Mouse (Mus musculus): ENCODE results near the gene Gm42688. TPM values are rescaled to one million over a fixed set of nuclear protein-coding genes. Genes with fewer than 3 reads are reported as not detected.

Gm42688 gene
- polyA plus RNA-seq, 1 experiment from 2014 or later: 1.1 TPM

DNA sequence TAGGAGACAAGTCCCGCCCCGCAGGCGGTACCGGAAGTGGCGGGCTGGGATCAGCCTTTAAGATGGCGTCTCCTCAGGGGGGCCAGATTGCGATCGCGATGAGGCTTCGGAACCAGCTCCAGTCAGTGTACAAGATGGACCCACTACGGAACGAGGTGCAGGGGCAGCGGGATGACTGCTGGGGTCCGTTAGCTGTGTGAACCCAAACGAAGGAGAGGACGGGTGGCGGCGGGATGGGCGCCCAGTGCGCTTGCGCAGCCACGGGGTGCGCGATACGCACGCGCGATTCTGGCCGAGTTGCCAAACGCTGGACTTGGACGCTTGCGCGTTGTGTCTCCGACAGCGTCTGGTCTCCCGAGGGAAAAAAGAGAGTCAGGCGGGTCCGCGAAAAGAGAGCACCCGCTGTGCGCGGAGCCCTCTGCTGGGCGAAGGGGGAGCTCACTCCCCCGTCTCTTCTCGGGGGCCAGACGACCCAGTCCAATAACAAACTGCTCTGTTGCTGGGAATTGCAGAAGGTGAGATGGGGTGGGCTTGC is 23.0 kb upstream of the Gm42688 start:
- Histone ChIP-seq H3K27me3 (ENCODE audit: control insufficient read depth, insufficient read depth, low read depth, low read length) (peaks cover 40% of the 10 kb centered on the region), H3K9ac (ENCODE audit: low read depth, low read length) (peak overlapping the region; percentile 92), H3K9me3 (replicated peaks; ENCODE audit: control insufficient read depth, low read length) (no peaks in the 10 kb centered on the region), H3K4me3 (ENCODE audit: low read depth, low read length) (peak overlapping the region; percentile 87), H3K4me1 (ENCODE audit: control insufficient read depth, low read depth, low read length) (peaks cover 11% of the 10 kb centered on the region), H3K36me3 (ENCODE audit: control insufficient read depth, insufficient read depth) (peaks cover 2% of the 10 kb centered on the region; the same call in 1 of the 2 replicates), H3K27ac (ENCODE audit: low read length) (peak overlapping the region; percentile 83), H3K4me2 (ENCODE audit: low read depth, low read length) (peak overlapping the region; percentile 98)
- under 1% methylated on average over 46 of the region's 46 CpGs for WGBS (ENCODE audit: insufficient replicate concordance)
- peak; percentile 92 for ATAC-seq (ENCODE audit: low read depth)

DNA sequence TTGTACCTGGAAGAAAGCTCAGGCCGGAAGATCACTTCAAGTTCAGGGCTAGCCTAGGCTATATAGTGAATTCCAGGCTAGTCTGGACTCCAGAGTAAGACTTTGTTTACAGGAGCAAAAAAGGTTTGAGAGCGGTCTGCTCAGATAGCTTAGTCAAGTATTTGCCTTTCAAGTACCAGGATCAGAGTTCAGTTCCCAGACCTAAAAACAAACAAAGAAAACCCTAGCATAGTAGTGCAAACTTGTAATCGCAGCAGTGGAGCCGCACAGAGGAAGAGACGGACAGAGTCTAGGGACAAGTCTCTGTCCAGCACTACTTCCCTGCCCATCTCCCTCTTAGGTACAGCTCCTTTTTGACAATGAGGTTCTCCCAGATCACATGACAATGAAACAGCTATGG is 21.2 kb upstream of the Gm42688 start:
- H3K4me2 ChIP-seq (ENCODE audit: low read depth, low read length): no peak overlapping the region

DNA sequence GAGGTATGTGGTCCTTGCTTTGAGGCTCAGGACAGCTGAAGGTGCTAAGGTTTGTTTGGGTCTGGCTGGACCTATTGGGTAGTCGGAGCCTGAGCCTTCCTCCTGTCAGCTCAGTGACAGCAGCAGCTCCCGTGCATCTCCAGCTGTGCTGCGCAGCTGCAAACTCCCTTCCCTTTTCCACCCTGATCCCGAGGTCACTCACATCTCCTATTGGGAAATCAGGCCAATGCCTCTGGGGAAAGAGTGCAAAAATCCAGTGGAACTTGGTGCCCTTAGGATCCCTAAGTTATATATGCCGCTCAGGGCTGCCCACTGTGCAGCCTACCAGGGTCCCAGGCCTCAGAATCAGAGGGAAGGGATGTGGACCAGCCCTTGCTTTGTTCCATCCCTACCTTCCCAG is 17.9 kb upstream of the Gm42688 start:
- Histone ChIP-seq H3K9ac (ENCODE audit: low read depth, low read length) (no peak overlapping the region), H3K36me3 (ENCODE audit: control insufficient read depth, insufficient read depth) (peaks cover 2% of the 10 kb centered on the region; the same call in 1 of the 2 replicates), H3K4me2 (ENCODE audit: low read depth, low read length) (no peak overlapping the region), H3K4me3 (ENCODE audit: low read depth, low read length) (no peak overlapping the region), H3K27me3 (ENCODE audit: control insufficient read depth, insufficient read depth, low read depth, low read length) (peaks cover 58% of the 10 kb centered on the region), H3K27ac (ENCODE audit: low read length) (no peak overlapping the region), H3K4me1 (ENCODE audit: control insufficient read depth, low read depth, low read length) (peaks cover 8% of the 10 kb centered on the region), H3K9me3 (replicated peaks; ENCODE audit: control insufficient read depth, low read length) (no peaks in the 10 kb centered on the region)
- WGBS (ENCODE audit: insufficient replicate concordance): 48% methylated on average over 5 of the region's 5 CpGs
- no peak for ATAC-seq (ENCODE audit: low read depth)

More for the DNA sequence above, 21.2 kb upstream of the Gm42688 start:
- Histone ChIP-seq H3K4me3 (ENCODE audit: low read depth, low read length) (no peak overlapping the region), H3K9me3 (replicated peaks; ENCODE audit: control insufficient read depth, low read length) (no peaks in the 10 kb centered on the region), H3K27me3 (ENCODE audit: control insufficient read depth, insufficient read depth, low read depth, low read length) (peaks cover 41% of the 10 kb centered on the region), H3K9ac (ENCODE audit: low read depth, low read length) (no peak overlapping the region), H3K4me1 (ENCODE audit: control insufficient read depth, low read depth, low read length) (peaks cover 11% of the 10 kb centered on the region), H3K36me3 (ENCODE audit: control insufficient read depth, insufficient read depth) (peaks cover 2% of the 10 kb centered on the region; the same call in 1 of the 2 replicates), H3K27ac (ENCODE audit: low read length) (no peak overlapping the region)
- no peak for ATAC-seq (ENCODE audit: low read depth)
- 75% methylated on average over 5 of the region's 5 CpGs for WGBS (ENCODE audit: insufficient replicate concordance)

DNA sequence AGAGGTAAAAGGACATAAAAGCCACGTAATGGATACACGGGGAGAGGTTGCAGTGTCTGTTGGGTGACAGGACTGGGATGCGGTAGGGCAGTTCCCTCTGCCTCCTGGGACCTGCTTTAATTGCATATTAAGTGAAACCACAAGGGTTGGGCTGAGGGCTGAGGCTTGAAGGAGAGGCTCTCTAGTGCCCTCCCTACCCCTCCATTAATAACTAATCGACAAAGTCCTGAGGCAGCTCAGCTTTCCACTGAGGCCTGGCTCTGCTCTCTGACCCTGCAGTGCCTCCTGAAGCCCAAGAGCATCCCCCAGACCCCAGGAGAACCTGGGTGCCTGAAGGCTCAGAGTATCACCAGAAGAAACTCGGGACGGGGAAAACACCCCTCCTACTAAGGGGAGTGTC is 16.9 kb upstream of the Gm42688 start:
- H3K4me1 ChIP-seq (ENCODE audit: control insufficient read depth, low read depth, low read length): no peaks in the 10 kb centered on the region; the same call in none of the 2 replicates
- H3K9ac ChIP-seq (ENCODE audit: low read depth, low read length): no peak overlapping the region
- 17% methylated on average over 6 of the region's 6 CpGs for WGBS (ENCODE audit: insufficient replicate concordance)
- H3K36me3 ChIP-seq (ENCODE audit: control insufficient read depth, insufficient read depth): peaks cover 2% of the 10 kb centered on the region; the same call in 1 of the 2 replicates
- ATAC-seq (ENCODE audit: low read depth): no peak
- no peak overlapping the region for H3K4me2 ChIP-seq (ENCODE audit: low read depth, low read length)
- peaks cover 66% of the 10 kb centered on the region for H3K27me3 ChIP-seq (ENCODE audit: control insufficient read depth, insufficient read depth, low read depth, low read length)
- no peaks in the 10 kb centered on the region for H3K9me3 ChIP-seq (replicated peaks; ENCODE audit: control insufficient read depth, low read length)
- no peak overlapping the region for H3K4me3 ChIP-seq (ENCODE audit: low read depth, low read length)
- H3K27ac ChIP-seq (ENCODE audit: low read length): no peak overlapping the region

DNA sequence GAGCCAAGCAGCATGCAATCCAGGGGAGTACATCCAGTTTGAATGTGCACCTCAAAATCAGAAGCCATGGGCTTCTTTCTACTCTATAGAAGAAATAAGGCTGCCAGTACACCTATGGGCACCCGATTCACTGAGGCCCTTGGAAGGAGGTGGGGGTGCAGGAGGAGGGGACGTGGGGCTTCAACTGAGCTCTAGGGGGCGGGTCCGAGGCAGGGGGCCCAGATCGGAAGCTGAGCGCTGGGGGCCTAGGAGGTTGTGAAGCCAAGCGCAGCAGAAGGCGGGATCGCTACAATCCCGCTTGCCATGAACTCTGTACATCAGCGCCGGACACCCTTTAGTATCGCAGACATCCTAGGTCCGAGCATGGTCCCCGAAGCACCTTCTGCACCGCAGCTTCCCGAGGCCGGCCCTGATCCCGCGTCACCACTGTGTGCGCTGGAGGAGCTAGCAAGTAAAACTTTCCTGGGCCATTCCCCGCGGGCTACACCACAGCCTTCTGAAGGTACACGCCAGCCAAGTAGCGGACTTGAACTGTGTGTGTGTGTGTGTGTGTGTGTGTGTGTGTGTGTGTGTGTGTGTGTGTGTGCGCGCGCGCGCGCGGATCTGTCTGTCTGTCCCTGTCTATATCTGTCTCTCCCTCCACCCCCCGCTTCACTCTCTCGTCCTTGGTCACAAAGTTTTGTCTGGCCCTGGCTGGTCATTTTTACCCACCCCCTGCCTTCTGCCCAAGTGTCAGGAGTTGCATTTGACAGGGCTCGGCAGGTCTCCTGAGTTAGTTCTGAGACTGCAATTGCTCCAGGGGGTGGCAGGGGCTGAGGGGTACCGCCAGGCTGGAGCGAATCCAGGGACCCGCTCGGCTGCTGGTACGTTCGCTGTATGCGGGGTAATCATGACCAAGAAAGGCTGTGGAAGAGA is 15.0 kb upstream of the Gm42688 start, which contains the start of gene Lbx2:
TSS of gene Lbx2 (plus strand) at position 247 of the 915 bp plus-strand sequence.
- H3K9me3 ChIP-seq (replicated peaks; ENCODE audit: control insufficient read depth, low read length): no peaks in the 10 kb centered on the region
- no peak within 1 kb of the TSS for H3K9ac ChIP-seq (ENCODE audit: low read depth, low read length)
- no peak within 1 kb of the TSS for H3K27ac ChIP-seq (ENCODE audit: low read length)
- ATAC-seq (ENCODE audit: low read depth): no peak
- no peaks in the 10 kb centered on the region; the same call in 1 of the 2 replicates for H3K4me1 ChIP-seq (ENCODE audit: control insufficient read depth, low read depth, low read length)
- H3K27me3 ChIP-seq (ENCODE audit: control insufficient read depth, insufficient read depth, low read depth, low read length): peaks cover 79% of the 10 kb centered on the region
- 0 out of 2 replicates have a peak within 1 kb of the TSS, but pooled peaks have one; percentile 10 for H3K4me3 ChIP-seq (ENCODE audit: low read depth, low read length)
- peaks cover 2% of the 10 kb centered on the region; the same call in 1 of the 2 replicates for H3K36me3 ChIP-seq (ENCODE audit: control insufficient read depth, insufficient read depth)
- peak within 1 kb of the TSS; percentile 28 for H3K4me2 ChIP-seq (ENCODE audit: low read depth, low read length)
- WGBS (ENCODE audit: insufficient replicate concordance): 4% methylated on average over 42 of the region's 42 CpGs

DNA sequence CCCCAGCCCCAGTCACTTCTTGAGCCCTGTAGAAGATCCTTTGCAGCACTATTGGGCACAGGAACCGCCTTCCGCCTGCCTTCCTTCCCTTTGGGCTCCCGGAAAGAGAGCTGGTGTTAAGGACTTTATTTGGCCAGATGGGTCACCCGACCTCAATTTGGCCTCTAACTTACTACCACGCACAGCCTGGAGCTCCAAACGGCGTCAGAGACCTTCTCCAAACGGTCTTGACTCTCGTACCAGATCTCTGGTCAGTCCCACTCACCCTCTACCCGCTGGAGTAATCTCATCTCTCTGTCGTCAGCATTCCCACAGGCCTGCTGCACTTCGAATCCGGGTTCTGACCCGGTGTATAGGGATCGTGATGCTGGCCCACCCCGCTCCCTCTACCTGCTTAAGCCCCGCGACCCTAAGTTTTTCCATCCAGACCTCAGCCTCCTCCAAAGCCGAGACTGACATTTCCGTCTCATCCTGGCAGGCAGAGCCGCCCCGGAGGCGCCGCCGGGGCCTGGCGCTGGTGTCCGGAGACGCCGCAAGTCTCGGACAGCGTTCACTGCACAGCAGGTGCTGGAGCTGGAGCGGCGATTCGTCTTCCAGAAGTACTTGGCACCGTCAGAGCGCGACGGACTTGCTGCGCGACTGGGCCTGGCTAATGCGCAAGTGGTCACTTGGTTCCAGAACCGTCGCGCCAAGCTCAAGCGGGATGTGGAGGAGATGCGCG is 14.1 kb upstream of the Gm42688 start:
- Histone ChIP-seq H3K9ac (ENCODE audit: low read depth, low read length) (no peak overlapping the region), H3K4me1 (ENCODE audit: control insufficient read depth, low read depth, low read length) (no peaks in the 10 kb centered on the region; the same call in 1 of the 2 replicates), H3K9me3 (replicated peaks; ENCODE audit: control insufficient read depth, low read length) (no peaks in the 10 kb centered on the region), H3K4me3 (ENCODE audit: low read depth, low read length) (peak overlapping the region; percentile 10), H3K36me3 (ENCODE audit: control insufficient read depth, insufficient read depth) (no peaks in the 10 kb centered on the region), H3K27ac (ENCODE audit: low read length) (no peak overlapping the region), H3K27me3 (ENCODE audit: control insufficient read depth, insufficient read depth, low read depth, low read length) (peaks cover 79% of the 10 kb centered on the region), H3K4me2 (ENCODE audit: low read depth, low read length) (peak overlapping the region; percentile 28)
- ATAC-seq (ENCODE audit: low read depth): no peak
- WGBS (ENCODE audit: insufficient replicate concordance): 3% methylated on average over 47 of the region's 47 CpGs

DNA sequence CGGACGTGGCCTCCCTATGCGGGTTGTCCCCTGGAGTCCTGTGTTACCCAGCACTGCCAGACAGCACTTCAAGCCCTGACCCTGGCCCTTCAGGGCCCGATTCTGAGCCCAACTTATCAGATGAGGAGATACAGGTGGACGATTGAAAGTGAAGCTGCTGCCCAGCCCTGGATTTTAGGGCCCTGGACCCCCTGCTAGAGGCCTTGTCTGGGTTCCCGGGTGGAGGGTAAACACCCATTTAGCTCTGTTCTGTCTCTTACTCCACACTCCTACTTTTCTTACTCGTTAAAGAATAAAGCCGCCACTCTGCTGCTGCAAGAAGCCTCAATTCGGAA is 13.5 kb upstream of the Gm42688 start:
- ATAC-seq (ENCODE audit: low read depth): no peak

DNA sequence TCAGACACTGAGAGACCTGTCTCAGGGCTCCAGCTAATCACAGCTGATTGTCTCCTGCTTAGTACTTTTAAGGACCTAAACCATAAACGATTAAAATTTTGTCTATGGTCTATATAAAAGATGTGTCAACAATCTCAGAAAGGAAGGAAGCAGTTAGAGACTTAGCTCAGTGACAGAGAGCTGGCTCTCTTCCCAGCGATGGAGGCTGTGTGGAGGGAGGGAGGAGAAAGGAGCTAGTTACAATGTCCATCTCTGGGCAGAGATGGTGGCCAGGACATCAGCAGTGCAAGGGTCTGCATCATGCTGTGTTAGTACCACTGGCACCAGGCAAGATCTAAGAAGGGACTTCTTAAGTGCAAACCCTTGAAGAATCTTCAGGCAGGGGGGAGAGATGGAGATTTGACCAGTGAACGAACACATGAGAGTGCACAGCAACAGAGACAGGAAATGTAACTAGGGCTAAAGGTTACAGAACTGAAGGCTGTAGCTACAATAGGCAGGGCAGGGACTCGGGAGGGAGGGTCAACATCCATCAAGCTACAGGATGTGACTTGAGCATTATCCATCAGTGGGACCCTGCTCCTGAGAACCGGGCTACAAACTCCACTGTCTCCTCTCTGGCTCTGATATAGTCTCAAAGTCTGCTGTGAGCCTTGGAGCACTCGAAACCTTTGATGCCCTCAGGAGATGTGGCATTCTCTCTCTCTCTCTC is 8.8 kb upstream of the Gm42688 start:
- no peak overlapping the region for H3K4me2 ChIP-seq (ENCODE audit: low read depth, low read length)
- no peaks in the 10 kb centered on the region for H3K36me3 ChIP-seq (ENCODE audit: control insufficient read depth, insufficient read depth)
- peaks cover 33% of the 10 kb centered on the region for H3K27me3 ChIP-seq (ENCODE audit: control insufficient read depth, insufficient read depth, low read depth, low read length)
- no peaks in the 10 kb centered on the region for H3K4me1 ChIP-seq (ENCODE audit: control insufficient read depth, low read depth, low read length)
- 20% methylated on average over 6 of the region's 6 CpGs for WGBS (ENCODE audit: insufficient replicate concordance)
- ATAC-seq (ENCODE audit: low read depth): 0 out of 2 replicates have a peak, but pooled peaks have one; percentile 37
- H3K4me3 ChIP-seq (ENCODE audit: low read depth, low read length): no peak overlapping the region
- no peak overlapping the region for H3K9ac ChIP-seq (ENCODE audit: low read depth, low read length)
- H3K27ac ChIP-seq (ENCODE audit: low read length): no peak overlapping the region
- H3K9me3 ChIP-seq (replicated peaks; ENCODE audit: control insufficient read depth, low read length): 0 out of 2 replicates have a peak, but pooled peaks cover 2% of the 10 kb centered on the region

More for the DNA sequence above, 13.5 kb upstream of the Gm42688 start:
- Histone ChIP-seq H3K9ac (ENCODE audit: low read depth, low read length) (no peak overlapping the region), H3K4me2 (ENCODE audit: low read depth, low read length) (0 out of 2 replicates have a peak overlapping the region, but pooled peaks have one; percentile 28), H3K9me3 (replicated peaks; ENCODE audit: control insufficient read depth, low read length) (no peaks in the 10 kb centered on the region), H3K4me3 (ENCODE audit: low read depth, low read length) (peak overlapping the region; percentile 10; the same call in 1 of the 2 replicates), H3K36me3 (ENCODE audit: control insufficient read depth, insufficient read depth) (no peaks in the 10 kb centered on the region), H3K4me1 (ENCODE audit: control insufficient read depth, low read depth, low read length) (no peaks in the 10 kb centered on the region; the same call in 1 of the 2 replicates), H3K27ac (ENCODE audit: low read length) (no peak overlapping the region), H3K27me3 (ENCODE audit: control insufficient read depth, insufficient read depth, low read depth, low read length) (peaks cover 80% of the 10 kb centered on the region)
- WGBS (ENCODE audit: insufficient replicate concordance): 20% methylated on average over 9 of the region's 9 CpGs

Data from liver, embryonic 16.5 days (tissue).